Mouse (Mus musculus) urinary bladder, adult 18-20 months (tissue): Measurements from ENCODE around the gene Foxj1.
A peak's percentile ranks its signal among the peaks of the same experiment; 100 is the strongest.

Experiments used
- DNase-seq, 2 experiments: peaks; one replicate each; pipeline ENCODE4 v3.0.0; 2022; ENCODE audit warnings: low spot score in 2 of 2, mixed read lengths in 2 of 2

The Foxj1 gene

DNA sequence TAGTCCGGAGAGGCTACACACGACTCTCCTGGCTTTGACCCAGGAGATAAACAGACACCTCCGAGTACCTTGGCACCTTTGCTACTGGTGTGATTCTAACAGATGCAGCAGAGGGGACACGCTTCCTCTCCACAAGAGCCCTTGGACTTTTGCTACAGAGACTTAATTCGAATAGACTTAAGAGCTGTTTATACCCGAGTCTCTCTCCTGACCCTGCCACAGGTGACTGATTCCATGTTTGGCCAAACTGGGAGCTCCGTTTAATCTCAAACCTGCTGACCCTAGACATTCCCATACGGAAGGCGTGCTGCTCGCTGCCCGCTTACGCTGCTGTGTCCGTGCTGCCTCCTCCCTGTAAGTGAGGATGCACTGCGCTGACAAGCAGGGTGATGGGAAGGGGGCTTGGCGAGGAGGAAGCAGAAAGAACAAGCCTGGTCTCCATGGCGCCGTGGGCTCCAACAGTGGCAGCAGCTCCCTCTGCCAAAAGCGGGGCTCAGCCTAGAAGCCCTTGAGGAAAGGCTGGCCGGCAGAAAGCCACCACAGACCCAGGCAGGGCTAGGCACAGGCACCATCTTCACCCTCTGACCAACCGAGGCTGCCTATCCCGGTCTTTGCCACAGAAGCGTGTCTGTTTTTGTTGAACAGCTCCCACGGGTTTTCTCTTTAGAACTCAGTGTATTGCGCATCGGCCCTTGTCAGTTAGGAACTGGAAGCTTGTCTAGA, 7.0 kb upstream of the Foxj1 start:
- DNase-seq, result no peak

DNA sequence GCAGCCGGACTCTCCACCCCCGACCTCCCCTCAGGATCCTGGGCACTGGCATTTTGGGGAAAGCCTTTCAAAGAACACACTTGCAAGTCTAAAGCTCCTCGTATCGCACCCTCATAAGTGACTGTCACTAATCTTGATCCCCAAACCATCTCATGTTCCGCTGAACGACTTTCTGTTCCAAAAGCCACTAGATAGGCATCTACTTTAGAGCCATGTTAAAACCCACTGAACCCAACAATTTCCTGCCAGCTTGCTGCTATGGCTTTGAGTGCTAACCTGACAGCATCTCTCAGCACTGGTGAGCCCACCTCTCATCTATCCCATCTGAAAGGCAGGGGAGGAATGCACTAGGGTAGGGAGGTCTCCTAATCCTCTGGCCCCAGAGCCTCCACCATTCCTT, 2.3 kb upstream of the Foxj1 start:
- DNase-seq, result no peak

DNA sequence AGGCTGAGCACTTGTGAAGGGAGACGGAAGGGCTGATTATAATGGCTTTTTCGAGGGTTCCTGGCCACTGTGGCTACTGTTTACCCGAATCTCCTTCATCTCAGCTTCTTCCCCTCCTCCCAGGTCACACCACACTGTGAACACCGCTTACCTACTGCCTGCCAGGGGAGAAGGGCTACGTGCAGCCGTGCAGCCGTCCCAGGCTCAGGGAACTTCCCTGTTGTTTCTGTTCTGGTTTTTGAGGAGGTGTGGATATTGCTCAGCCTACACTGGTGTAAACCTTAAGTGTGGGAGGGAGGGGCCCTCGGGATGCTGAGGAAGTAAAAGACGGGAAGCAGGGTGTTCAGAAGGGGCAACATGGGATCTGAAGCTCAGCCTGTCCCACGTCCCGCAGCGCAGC, 1.8 kb upstream of the Foxj1 start:
- DNase-seq, result no peak

DNA sequence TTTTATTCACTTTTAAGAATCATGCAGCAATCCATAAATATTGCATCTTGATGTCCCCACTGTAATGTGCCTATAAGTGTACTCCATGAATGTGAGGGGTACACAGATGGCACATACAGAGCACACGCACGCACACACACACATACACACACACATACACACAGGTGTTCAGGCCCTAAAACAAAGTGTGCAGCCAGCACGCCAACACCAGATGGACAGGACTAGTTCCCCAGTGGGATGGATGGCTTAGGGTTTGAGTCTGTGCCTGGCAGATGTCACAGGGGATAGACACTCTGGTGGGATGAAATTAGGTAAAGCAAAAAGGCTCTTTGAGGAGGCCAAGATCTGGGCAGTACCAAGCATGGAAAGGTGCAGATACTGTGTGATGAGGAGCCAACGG, 1.2 kb upstream of the Foxj1 start:
- no peak for DNase-seq

DNA sequence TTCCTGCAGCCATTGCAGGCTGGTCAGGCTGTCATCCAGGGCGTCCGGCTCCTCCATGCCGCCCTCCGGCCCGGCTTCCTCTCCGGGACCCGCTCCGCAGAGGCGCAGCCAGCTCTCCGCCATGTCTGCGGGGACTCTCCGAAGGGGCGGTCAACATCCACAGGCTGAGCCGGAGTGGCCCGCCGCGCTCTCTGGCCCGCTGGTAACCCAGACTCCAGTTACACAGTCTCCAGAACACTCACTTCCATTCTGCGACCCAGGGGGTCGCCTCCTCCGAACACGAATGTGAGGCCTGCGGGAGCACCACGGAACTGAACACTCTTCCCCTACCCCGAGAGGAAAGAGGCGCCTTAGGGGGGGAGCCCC, 799 bp downstream of the Foxj1 start:
- no peak for DNase-seq

DNA sequence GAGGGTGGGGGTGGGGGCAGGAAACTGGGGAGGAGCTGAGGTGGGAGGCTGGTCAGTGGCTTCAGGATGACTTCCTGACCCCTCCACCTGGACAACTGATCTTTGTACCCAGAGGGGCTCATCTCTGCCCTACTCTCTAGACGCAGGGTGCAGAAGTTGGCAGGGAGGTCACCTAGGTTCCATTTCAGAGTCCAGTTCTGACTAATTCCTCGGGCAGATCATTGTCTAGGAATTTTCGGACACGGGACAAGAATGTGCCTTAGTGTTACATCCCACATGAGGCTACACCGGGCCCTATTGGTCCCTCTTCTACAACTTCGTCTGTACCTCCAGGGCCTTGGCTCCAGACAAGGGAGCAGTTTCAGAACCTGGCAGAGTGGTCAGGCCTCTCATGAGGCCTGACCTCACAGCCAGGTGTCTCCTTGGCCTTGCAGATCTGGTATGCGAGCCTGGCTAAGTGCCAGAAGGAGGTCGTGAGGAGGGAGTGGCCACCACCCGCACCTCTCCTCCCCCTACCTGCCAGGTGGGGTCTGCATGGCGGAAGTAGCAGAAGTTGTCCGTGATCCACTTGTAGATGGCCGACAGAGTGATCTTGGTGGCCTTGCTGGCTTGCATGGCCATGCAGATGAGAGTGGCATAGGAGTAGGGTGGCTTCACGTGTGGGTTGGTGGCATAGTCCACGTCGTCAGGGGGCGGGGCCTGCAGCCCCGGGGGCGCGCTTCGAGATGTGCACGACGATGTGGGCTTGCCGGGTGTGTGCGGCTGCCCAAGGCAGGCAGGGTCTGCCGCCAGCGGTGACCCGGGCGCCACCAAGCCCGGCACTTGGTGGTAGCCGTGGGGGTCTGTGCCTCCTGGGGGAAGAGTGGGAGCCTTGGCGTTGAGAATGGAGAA, 1.4 kb downstream of the Foxj1 start:
- no peak for DNase-seq

DNA sequence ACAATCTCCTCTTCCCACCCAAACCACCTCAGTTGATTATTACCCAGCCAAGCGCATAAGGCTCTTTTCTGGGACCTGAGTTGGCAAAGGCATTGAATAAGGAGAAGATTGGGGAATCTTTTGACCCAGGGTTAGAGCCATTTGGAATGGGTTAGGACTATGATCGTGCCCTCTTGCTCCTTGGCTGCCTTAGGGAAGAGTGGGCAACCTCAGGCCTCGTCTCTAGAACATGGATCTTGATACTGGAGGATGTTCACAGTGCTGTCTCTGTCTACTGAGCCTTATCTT, 2.3 kb downstream of the Foxj1 start:
- no peak for DNase-seq

DNA sequence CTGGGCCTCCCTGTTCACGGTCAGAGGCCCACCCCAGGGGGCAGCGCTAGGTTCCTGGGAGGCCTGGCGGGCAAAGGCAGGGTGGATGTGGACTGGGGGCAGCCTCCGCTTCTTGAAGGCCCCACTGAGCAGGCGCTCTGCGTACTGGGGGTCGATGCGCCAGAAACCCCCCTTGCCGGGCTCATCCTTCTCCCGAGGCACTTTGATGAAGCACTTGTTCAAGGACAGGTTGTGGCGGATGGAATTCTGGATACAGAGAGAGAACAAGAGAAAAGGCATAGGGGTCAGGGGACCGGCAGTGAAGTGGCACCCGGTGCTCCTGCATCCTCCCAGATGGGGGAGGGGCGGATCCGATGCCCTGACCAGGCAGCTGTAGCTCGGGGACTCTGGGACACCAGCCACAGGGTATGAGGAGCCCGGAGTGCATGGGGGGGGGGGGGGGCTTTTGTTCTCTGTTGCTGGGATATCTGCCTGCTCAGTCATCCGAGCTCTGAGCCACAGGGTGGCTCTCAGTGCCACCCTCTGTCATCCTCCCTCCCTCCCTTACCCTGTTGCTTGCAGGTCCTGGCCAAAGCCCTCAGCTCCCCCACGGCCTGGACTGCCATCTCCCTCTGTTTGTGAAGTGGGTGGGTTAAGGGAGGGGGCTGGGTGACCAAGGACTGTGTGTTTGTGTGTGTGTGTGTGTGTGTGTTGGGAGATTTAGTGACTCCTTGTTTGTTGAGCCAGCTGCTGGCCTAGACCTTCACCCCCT, 2.8 kb downstream of the Foxj1 start:
- no peak for DNase-seq

DNA sequence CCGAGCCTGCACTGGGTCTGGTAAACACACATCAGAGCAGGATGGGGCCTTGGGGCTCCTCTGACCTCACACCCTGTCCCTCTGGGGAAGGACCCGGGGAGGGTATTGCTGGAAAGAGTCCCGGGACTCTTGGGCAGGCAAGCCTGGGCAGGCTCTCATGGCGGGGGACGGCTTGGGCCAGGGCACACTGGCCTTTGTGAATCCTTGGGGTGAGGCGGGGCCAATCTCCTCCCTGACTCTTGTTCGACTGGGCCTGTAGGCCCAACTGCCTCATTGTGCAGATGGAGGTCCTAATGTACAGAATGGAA, 5.0 kb downstream of the Foxj1 start:
- peak; percentile 56 to 60 for DNase-seq

DNA sequence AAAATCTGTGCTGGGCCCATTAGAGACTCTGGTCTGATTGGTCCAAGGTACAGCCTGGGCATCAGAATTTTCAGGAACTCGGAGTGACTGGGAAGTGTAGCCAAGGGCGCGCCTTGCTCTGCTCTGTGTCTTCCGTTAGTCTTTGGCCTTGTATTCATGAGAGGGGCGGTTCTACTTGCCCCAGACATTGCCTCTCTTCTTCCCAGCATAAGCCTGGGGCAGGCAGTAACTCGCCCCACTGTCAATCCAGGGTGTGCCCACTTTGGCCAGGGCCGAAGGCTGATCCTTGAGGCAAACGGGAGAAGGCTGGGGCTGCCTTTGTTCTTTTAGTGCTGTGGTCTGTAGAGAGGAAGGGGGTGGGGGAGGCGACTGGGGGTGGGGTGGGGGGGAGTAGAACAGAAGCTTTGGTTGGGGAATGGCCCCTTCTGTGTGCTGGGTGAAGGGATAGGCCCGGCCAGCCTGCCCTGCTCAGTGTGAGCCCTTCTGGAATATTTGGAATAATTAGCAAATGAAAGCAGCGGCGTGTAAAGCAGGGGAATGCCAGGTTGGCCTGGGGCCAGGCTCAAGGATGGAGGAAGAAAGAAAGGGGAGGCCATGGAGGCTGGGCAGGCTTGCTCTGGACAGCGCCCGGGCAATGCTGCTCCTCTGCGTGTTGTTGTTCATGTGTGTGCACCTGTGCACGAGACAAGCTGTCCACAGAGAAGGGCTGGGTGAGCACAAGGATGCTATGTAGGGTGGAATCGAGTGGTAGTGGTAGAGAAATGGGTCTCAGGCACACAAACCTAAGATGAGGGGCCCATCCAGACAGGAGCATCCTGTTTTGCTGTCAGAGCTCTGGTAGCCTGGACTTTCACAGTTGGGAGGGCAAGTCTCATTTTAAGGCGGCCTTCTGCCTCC, 5.6 kb downstream of the Foxj1 start:
- DNase-seq, result peak in 1 of 2 experiments; percentile 61

DNA sequence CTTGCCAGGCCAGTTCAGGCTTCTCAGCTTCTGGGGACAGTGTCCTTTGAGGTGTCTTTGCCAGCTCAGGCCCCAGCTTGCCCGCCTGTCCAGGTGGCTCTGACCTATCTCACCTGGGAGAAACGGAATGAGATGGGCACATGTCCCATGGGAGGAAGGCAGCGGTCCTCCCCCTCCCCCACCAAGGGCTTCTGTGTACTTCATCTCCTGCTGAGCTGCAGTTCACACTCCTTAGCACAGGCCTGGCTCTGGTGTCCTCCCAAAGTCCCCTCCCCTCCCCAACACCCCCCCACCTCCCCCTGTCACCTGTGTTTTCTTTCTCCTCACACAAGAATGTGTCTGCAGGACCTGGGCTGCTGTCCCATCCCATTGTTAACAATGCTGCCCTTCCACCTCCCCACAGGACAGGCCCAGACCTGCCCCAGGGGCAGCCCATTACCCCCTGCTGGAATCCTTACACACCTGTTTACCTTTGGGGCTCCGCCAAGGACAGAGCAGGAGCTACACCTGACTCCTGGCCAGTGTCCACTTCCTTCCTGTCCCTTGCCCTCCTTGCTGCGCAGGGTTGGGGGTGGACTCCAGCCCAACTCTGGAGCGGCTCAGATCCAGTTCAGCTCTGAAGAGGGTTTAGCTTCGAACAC, 8.1 kb downstream of the Foxj1 start:
- DNase-seq, result peak; percentile 52 to 84

DNA sequence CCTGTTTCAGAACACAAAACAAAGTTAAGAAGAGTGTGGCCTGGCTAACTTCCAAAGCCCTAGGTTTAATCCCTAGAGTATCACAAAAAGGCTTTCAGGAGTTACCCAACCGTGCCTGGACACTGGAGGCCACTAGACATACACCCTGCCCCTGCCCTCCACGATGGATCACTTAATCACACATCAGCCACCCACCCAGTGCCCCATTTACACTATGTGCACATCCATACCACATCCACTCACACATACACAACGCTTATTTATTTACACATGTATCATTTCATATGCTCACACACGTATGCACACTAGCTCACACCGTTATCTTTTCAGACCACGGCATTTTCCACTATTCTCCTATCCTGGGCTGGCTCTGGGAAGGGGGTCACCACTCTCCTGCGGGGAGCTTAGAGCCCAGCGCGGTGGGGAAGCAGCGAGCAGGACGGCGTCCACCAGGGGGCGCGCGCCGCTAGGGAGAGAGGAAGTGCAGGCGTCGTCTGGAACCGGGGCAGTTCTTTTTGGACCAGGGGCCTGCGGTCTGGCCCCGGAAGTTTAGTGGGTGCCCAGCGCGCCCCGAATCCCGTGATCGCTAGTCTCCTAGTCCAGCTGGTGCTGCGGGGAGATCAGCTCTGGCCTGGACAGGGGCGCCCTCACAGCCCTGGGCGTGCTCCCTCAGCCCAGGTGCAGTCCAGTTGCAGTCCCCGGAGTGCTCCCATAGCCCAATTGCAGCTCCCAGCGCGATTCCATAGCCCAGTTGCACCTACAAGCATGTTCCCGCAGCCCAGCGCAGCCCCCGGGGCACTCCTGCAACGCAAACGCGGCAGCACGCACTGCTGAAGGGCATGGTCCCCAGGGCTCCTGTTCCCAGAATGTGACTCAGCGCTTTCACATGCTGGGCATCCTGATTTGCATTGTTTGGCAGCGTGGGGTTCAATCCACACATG, 16.2 kb downstream of the Foxj1 start:
- DNase-seq, result peak; percentile 76 to 86

DNA sequence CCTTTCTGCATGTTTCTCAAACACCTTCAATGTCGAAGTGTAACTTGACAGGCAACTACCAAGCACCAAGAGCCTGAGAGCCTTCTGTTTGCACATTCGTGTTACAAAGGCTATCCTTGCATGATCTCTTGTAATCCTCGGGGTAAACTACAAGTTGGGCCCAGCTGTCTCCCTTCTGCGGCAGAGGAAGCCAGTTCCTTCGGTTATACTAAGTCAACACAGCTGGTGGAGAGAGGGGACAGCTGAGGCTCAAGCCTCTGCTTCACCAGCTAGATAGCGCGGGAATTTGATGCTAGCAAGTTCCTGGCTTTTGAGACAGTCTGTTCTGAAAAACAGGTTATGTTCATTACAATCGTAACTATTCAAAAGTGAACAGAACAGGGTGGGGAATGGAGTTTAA, 22.8 kb downstream of the Foxj1 start:
- no peak for DNase-seq

DNA sequence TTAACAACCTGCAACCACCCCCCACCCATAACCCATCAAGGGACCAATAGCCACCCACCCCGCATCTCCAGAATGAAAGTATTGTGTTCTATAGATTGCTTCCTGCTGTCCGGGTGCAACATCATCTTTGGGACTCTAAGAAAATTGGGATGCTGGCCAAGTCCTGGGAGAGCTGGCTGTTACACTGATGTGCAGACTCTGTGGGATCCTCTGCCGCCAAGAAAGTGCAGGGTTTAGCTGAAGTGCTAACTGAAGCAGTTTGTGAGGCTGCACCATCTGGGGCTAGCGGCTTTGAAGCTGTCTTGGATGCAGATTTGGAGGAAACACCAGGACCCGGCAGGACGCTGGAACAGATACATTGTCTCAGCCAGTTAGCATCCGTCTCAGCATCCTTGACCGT, 24.0 kb downstream of the Foxj1 start:
- no peak for DNase-seq

DNA sequence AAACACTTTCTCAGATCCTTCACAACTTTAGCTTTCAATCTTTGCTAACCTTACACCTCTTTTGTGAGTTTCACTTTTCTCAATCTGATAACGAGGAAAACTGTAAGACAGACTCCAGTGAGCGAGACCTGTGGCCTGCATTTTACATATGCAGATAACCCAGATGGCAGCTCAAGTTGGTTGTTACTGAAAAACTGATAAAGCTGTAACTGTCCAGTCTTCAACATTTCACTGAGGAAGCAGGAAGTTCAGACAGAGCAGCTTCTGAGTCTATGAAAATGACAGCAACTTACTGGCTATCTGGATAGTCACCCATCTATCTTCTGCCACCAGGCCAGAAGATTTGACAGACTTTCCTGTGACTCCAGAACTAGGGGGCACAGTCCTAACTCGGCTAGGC, 25.6 kb downstream of the Foxj1 start:
- DNase-seq, result no peak

DNA sequence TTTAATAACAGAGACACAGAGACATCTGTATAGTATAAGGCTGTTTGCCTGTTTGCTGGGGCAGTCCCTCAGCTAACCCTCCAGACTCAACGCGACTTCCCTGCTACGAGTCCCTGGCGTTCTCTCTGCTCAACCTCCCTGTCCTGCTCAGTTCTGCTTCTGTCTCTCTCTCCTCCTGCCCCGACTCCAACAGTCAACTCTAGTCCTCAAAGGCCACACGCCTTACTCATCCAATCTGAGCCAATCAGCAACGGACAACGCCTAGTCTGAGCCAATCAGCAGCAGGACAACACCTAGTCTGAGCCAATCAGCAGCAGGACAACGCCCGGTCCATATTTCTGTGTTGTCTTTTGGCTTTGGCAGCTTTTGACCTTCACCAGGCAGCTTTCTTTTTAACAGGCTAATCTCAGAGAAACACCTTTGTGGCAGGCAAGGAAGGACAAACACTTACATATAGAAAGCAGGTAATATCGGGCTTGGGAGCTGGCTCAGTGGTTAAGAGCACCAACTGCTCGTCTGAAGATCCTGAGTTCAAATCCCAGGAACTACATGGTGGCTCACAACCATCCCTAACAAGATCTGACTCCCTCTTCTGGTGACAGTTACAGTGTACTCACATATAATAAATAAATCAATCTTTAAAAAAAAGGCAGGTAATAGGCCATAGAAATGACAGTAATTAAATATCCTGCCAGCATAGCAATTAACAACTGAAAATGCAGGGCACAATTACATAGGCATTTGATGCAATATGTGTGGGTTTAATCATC, 27.3 kb downstream of the Foxj1 start:
- DNase-seq, result no peak

DNA sequence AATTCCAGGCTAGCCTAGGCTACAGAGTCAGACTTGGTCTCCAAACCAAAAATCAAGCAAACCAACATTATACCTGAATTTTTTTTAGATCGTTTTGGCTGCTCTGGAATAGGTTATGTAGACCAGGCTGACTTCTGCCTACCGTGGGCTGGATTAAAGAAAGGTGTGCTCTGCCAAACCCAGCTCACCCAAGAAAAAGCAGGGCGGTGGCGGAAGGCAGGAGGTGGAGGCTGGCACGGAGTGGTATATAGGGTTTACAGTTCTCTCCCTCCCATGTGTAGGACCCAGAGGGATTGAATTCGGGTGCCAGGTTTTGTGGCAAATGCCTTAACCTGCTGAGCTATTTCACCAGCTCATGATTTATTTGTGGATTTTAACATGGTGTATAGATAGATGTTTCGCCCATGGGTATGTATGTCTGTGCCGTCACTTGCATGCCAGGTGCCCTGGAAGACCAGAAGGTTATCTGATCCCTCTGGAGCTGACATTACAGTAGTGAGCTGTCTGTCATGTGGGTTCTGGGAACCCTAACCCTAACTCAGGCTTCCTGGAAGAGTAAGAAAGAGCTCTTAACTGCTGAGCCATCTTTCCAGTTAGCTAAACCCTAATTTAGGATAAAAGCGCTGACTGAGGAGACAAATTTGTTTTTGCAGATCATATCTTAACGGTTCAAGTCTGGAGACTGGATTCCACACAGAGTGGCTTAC, 28.0 kb downstream of the Foxj1 start, which contains the start of gene Exoc7:
Exoc7 (minus strand) TSS at position 215 of the 707 bp plus-strand sequence.
- no peak for DNase-seq

DNA sequence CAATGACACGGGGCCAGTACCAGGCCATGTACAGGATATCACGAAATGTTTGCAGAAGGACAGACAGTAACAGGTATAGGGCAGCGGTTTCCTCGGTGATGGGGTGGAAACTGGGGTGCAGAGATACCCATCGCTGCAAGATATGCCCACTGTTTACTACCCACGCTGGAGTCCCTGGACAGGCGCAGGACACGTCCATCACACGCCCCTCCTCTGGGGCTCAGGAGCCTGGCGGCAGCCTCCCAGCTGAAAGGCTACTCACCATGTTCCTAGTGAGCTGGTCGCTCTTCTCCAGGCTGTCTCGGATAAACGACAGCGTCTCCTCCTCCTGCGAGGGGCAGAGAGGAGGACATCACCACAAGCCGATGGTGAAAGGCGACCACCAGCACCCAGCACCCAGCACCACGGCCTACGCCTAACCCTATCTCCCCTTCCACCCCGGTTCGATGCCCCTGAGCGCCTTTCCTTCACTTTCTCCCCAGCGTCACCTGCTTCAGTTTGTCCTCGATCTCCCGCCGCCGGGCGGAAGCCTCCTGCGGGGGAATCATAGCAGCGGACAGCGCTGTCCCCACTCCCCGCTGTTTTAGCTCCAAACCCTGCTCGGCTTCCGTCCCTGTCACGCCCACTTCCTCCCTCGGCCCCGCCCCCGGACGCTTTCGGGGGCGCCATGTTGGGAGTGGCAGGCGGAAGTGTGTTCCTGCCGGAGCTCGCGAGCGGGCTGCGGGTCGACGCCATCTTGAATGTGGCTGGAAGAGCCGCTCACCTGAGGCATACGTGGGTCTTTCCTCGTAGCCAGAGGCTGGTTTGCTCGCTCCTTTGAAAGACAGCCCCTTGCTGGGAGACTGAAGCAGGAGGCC, 28.8 kb downstream of the Foxj1 start:
- DNase-seq, result peak; percentile 89 to 90
